In genomic region chr4:132312627-132313026, GRCm38 (mm10) we compare ENCODE assay signal across 25 mouse cellular contexts. TPM values are rescaled to one million over a fixed set of nuclear protein-coding genes. Genes with fewer than 3 reads are reported as not detected.
DNase-seq lines count a peak whose midpoint lies in the region; ATAC-seq and TF ChIP-seq lines count a peak whose summit lies in the region.
"Had no signal": no experiment of that assay in that cellular context is flagged by ENCODE, and none has a peak within 500 bp of the region (broad histone marks: within the 10 kb centered on the region; RNA-seq: fewer than 3 reads in every experiment).

No protein-coding gene starts in this region.

- H3K27ac ChIP-seq in liver, embryonic 12.5 days: peak overlapping the region; percentile 39; the same call in 1 of the 2 replicates
- H3K27ac ChIP-seq in liver, postnatal 0 days (ENCODE audit: low read depth): no peak overlapping the region
- no peak overlapping the region for H3K27ac ChIP-seq in CH12.LX (ENCODE audit: insufficient read depth, low read depth)
- no peak overlapping the region for H3K27ac ChIP-seq in MEL (ENCODE audit: control insufficient read depth, low read depth, low read length)
- H3K27ac ChIP-seq: embryonic facial prominence, embryonic 13.5 days; embryonic facial prominence, embryonic 15.5 days; forebrain, embryonic 13.5 days; forebrain, embryonic 15.5 days had no signal

- H3K4me2 ChIP-seq in liver, embryonic 12.5 days: no peak overlapping the region
- no peak overlapping the region for H3K4me2 ChIP-seq in liver, postnatal 0 days (ENCODE audit: low read depth, low read length)
- H3K4me2 ChIP-seq in CH12.LX (ENCODE audit: insufficient read depth, low read depth, poor library complexity, severe bottlenecking) (no peak overlapping the region), myocyte (ENCODE audit: low read depth) (no peak overlapping the region)
- H3K4me2 ChIP-seq: embryonic facial prominence, embryonic 13.5 days; embryonic facial prominence, embryonic 15.5 days; forebrain, embryonic 13.5 days; forebrain, embryonic 15.5 days had no signal

- in situ Hi-C loops in CH12.LX (cut with MboI; ENCODE audit: low pct_ligation_motif_present, low pct_unique_long_range_greater_than_20kb, low sequenced_read_pairs): loop anchor here (25.0 kb wide), 1 partner anchor 200 kb away; the partner anchor contains the start of gene Sesn2

- no peak for TF ChIP-seq EP300 in liver, postnatal 0 days (IDR thresholded peaks at IDR 0.05; ENCODE audit: low read depth)
- TF ChIP-seq EP300 in CH12.LX (IDR thresholded peaks at IDR 0.05; ENCODE audit: low read length) (no peak), MEL (IDR thresholded peaks at IDR 0.05; ENCODE audit: low read depth in 1 of 2, low read length in 2 of 2) (no peak)

- ATAC-seq in liver, embryonic 12.5 days: no peak
- ATAC-seq in liver, postnatal 0 days: no peak
- ATAC-seq: CD4-positive, CD25-positive, alpha-beta regulatory T cell, adult 4 months; forebrain, embryonic 13.5 days; forebrain, embryonic 15.5 days; forebrain, postnatal 0 days had no signal

- TF ChIP-seq POLR2A in CH12.LX (IDR thresholded peaks at IDR 0.05; ENCODE audit: low read depth, low read length) (no peak), MEL (IDR thresholded peaks at IDR 0.05; ENCODE audit: control insufficient read depth in 1 of 2, insufficient read depth in 1 of 2, low read depth in 1 of 2, low read length in 2 of 2, poor library complexity in 1 of 2) (no peak), myocyte (IDR thresholded peaks at IDR 0.05; ENCODE audit: insufficient read length, low read depth) (no peak)

- H3K79me2 ChIP-seq in CH12.LX (replicated peaks; ENCODE audit: control insufficient read depth, extremely low read depth, insufficient read depth, poor library complexity, severe bottlenecking): peaks cover 16% of the 10 kb centered on the region
- H3K79me2 ChIP-seq in MEL (ENCODE audit: control insufficient read depth, insufficient read depth, low read length, poor library complexity): peaks cover 18% of the 10 kb centered on the region
- peaks cover 19% of the 10 kb centered on the region for H3K79me2 ChIP-seq in myocyte (ENCODE audit: control insufficient read depth, insufficient read depth)

- H3K27me3 ChIP-seq in liver, embryonic 12.5 days (replicated peaks): no peaks in the 10 kb centered on the region
- no peaks in the 10 kb centered on the region for H3K27me3 ChIP-seq in liver, postnatal 0 days (ENCODE audit: insufficient read depth, low read length)
- H3K27me3 ChIP-seq in CH12.LX (replicated peaks) (no peaks in the 10 kb centered on the region), MEL (ENCODE audit: control insufficient read depth in 1 of 2, insufficient read depth in 2 of 2, low read length in 2 of 2) (no peaks in the 10 kb centered on the region), myocyte (ENCODE audit: control insufficient read depth, insufficient read depth, insufficient read length) (no peaks in the 10 kb centered on the region)
- H3K27me3 ChIP-seq: embryonic facial prominence, embryonic 13.5 days; embryonic facial prominence, embryonic 15.5 days; forebrain, embryonic 13.5 days; forebrain, embryonic 15.5 days had no signal

- 77% methylated on average over 5 of the region's 5 CpGs for WGBS in liver, embryonic 12.5 days (ENCODE audit: insufficient replicate concordance)
- WGBS in liver, postnatal 0 days (ENCODE audit: insufficient replicate concordance): 82% methylated on average over 5 of the region's 5 CpGs

- no peak overlapping the region for H3K9ac ChIP-seq in liver, embryonic 12.5 days
- H3K9ac ChIP-seq in liver, postnatal 0 days (replicated peaks): no peak overlapping the region
- H3K9ac ChIP-seq in CH12.LX (ENCODE audit: insufficient read depth, low read depth): no peak overlapping the region
- no peak overlapping the region for H3K9ac ChIP-seq in MEL (ENCODE audit: control insufficient read depth, low read depth, low read length, poor library complexity, severe bottlenecking)
- H3K9ac ChIP-seq: embryonic facial prominence, embryonic 13.5 days; embryonic facial prominence, embryonic 15.5 days; forebrain, embryonic 13.5 days; forebrain, embryonic 15.5 days; forebrain, postnatal 0 days had no signal

- TF ChIP-seq CTCF in liver, postnatal 0 days (IDR thresholded peaks at IDR 0.05; ENCODE audit: low read depth): no peak
- TF ChIP-seq CTCF in CH12.LX (conservative IDR thresholded peaks at IDR 0.05 in 1 of 2, IDR thresholded peaks at IDR 0.05 in 1 of 2; ENCODE audit: low read depth in 2 of 2, low read length in 2 of 2) (no peak), MEL (IDR thresholded peaks at IDR 0.05 in 2 of 3, conservative IDR thresholded peaks at IDR 0.05 in 1 of 3; ENCODE audit: control insufficient read depth in 1 of 3, insufficient read depth in 1 of 3, low read depth in 2 of 3, low read length in 3 of 3, poor library complexity in 1 of 3, severe bottlenecking in 1 of 3) (no peak)

- peaks cover 78% of the 10 kb centered on the region for H3K36me3 ChIP-seq in liver, embryonic 12.5 days
- H3K36me3 ChIP-seq in liver, postnatal 0 days (replicated peaks; ENCODE audit: insufficient read depth, low read length): peaks cover 38% of the 10 kb centered on the region
- H3K36me3 ChIP-seq in CH12.LX (replicated peaks in 1 of 2; ENCODE audit: control insufficient read depth in 1 of 2, insufficient read depth in 1 of 2, low read length in 1 of 2): peaks cover 43 to 70% of the 10 kb centered on the region in 2 experiments
- peaks cover 10 to 14% of the 10 kb centered on the region in 2 experiments for H3K36me3 ChIP-seq in MEL (ENCODE audit: control insufficient read depth in 1 of 2, insufficient read depth in 2 of 2, low read length in 2 of 2)
- H3K36me3 ChIP-seq in myocyte (ENCODE audit: control insufficient read depth, insufficient read depth): peaks cover 24% of the 10 kb centered on the region

- dilution Hi-C loops in CH12.LX (cut with MboI; ENCODE audit: extremely low pct_ligation_motif_present, extremely low pct_unique_long_range_greater_than_20kb, low sequenced_read_pairs): no loop called here

- H3K4me1 ChIP-seq in liver, embryonic 12.5 days: peaks cover 21% of the 10 kb centered on the region
- H3K4me1 ChIP-seq in liver, postnatal 0 days (ENCODE audit: insufficient read depth): peaks cover 9% of the 10 kb centered on the region
- H3K4me1 ChIP-seq in CH12.LX (ENCODE audit: control insufficient read depth in 1 of 2, insufficient read depth in 2 of 2) (peaks cover 0 to 8% of the 10 kb centered on the region in 2 experiments; a peak in 1 of 4 replicates), MEL (ENCODE audit: control insufficient read depth in 1 of 2, insufficient read depth in 2 of 2, low read length in 2 of 2) (0 out of 4 replicates have a peak, but pooled peaks cover 0 to 3% of the 10 kb centered on the region in 2 experiments)

- DNase-seq in liver, postnatal 0 days: no peak
- DNase-seq in CH12.LX (ENCODE audit: extremely low read depth) (no peak), MEL (ENCODE audit: low read depth, low spot score) (peak; percentile 53)
- no peak for DNase-seq in right cerebral cortex, postnatal 10 days (ENCODE audit: low spot score in 2 of 2)
- DNase-seq in cerebellum, postnatal 25 days: no peak
- DNase-seq: adrenal gland, adult 2 months; adrenal gland, postnatal 14 days; adrenal gland, postnatal 36 days; B cell, adult 2 months; cerebellum, adult 11-12 months; cerebellum, adult 2 months; cerebellum, adult 9-10 months; cerebellum, postnatal 10 days; cerebellum, postnatal 36 days; embryo, embryonic 11 days; forebrain, postnatal 0 days had no signal

- no peaks in the 10 kb centered on the region for H3K9me3 ChIP-seq in liver, embryonic 12.5 days (replicated peaks)
- no peaks in the 10 kb centered on the region for H3K9me3 ChIP-seq in liver, postnatal 0 days (ENCODE audit: low read length)
- H3K9me3 ChIP-seq in CH12.LX (replicated peaks; ENCODE audit: low read length) (no peaks in the 10 kb centered on the region), MEL (replicated peaks; ENCODE audit: insufficient read depth, low read length) (no peaks in the 10 kb centered on the region)
- H3K9me3 ChIP-seq: embryonic facial prominence, embryonic 13.5 days; embryonic facial prominence, embryonic 15.5 days; forebrain, embryonic 13.5 days; forebrain, embryonic 15.5 days; G1E had no signal

- no peak overlapping the region for H3ac ChIP-seq in myocyte (ENCODE audit: control insufficient read depth, insufficient read length)

- no peak overlapping the region for H3K4me3 ChIP-seq in liver, embryonic 12.5 days
- H3K4me3 ChIP-seq in liver, postnatal 0 days (ENCODE audit: low read depth, low read length): no peak overlapping the region
- H3K4me3 ChIP-seq in CH12.LX (replicated peaks in 1 of 3; ENCODE audit: low read depth in 2 of 3, low read length in 2 of 3, poor library complexity in 1 of 3) (no peak overlapping the region), MEL (ENCODE audit: control insufficient read depth in 1 of 2, insufficient read depth in 1 of 2, low read depth in 2 of 2, low read length in 2 of 2) (no peak overlapping the region), myocyte (no peak overlapping the region)
- H3K4me3 ChIP-seq: embryonic facial prominence, embryonic 13.5 days; embryonic facial prominence, embryonic 15.5 days; forebrain, embryonic 13.5 days; forebrain, embryonic 15.5 days had no signal

- TF ChIP-seq RAD21 in CH12.LX (IDR thresholded peaks at IDR 0.05; ENCODE audit: low read depth, low read length): no peak
- TF ChIP-seq RAD21 in MEL (IDR thresholded peaks at IDR 0.05; ENCODE audit: low read depth, low read length): no peak

RNA-seq across cellular contexts. Expression of gene Rab42, which starts 9.4 kb away (rescaled TPM):
- 0.61 and 1.0 TPM in 2 replicates for polyA plus RNA-seq in liver, embryonic 12.5 days (2016; fragmentation: Nextera tagmentation; extraction: Ambion mirVana)
- polyA plus RNA-seq in liver, postnatal 0 days (2015; fragmentation: Nextera tagmentation; extraction: Ambion mirVana): 0.30 and 0.73 TPM in 2 replicates
- 0.38 and 0.51 TPM in 2 replicates for total RNA-seq in CH12.LX (2012; rRNA removed)
- not detected in 2 replicates for total RNA-seq in CH12.LX (2014; rRNA removed)
- polyA plus RNA-seq in CH12.LX (2012; ENCODE audit: insufficient read length, low read depth): 0.31 TPM in 1 of 2 replicates, not detected in the other
- 0.52 and 0.85 TPM in 2 replicates for total RNA-seq in MEL (2012; rRNA removed)
- polyA plus RNA-seq in MEL (2012; ENCODE audit: insufficient read depth in 1 of 2, insufficient read length in 2 of 2, low read depth in 1 of 2, low replicate concordance in 2 of 2, missing spikeins in 1 of 2): under 1 TPM in 1 of 2 experiments, not detected in 1; 0.40 TPM
- polyA plus RNA-seq in myocyte (2012; fragmentation: generic; extraction: Trizol): 0.30 TPM
- total RNA-seq: common myeloid progenitor, adult 5-6 weeks; G1E had no signal

RNA-seq across cellular contexts. Expression of gene Trnau1ap, which starts 16.7 kb away (rescaled TPM):
- 48.2 and 50.8 TPM in 2 replicates for polyA plus RNA-seq in liver, embryonic 12.5 days (2016; fragmentation: Nextera tagmentation; extraction: Ambion mirVana)
- 30.4 and 33.8 TPM in 2 replicates for polyA plus RNA-seq in liver, postnatal 0 days (2015; fragmentation: Nextera tagmentation; extraction: Ambion mirVana)
- total RNA-seq in CH12.LX (2012; rRNA removed) (71.5 and 86.5 TPM in 2 replicates), CH12.LX (2014; rRNA removed) (70.6 and 80.5 TPM in 2 replicates), MEL (2012; rRNA removed) (110 and 117 TPM in 2 replicates)
- polyA plus RNA-seq in CH12.LX (2012; ENCODE audit: insufficient read length, low read depth) (60.7 and 64.4 TPM in 2 replicates), MEL (2012; ENCODE audit: insufficient read depth in 1 of 2, insufficient read length in 2 of 2, low read depth in 1 of 2, low replicate concordance in 2 of 2, missing spikeins in 1 of 2) (100 to 1,000 TPM in 1 of 2 experiments, not detected in 1; 102 TPM), myocyte (2012; fragmentation: generic; extraction: Trizol) (51.6 TPM)

RNA-seq across cellular contexts. Expression of gene Taf12, which starts 38.5 kb away (rescaled TPM):
- 61.7 and 61.8 TPM in 2 replicates for polyA plus RNA-seq in liver, embryonic 12.5 days (2016; fragmentation: Nextera tagmentation; extraction: Ambion mirVana)
- polyA plus RNA-seq in liver, postnatal 0 days (2015; fragmentation: Nextera tagmentation; extraction: Ambion mirVana): 27.8 and 28.2 TPM in 2 replicates
- 29.8 and 40.2 TPM in 2 replicates for total RNA-seq in CH12.LX (2012; rRNA removed)
- total RNA-seq in CH12.LX (2014; rRNA removed): 74.7 and 86.1 TPM in 2 replicates
- 47.8 and 53.5 TPM in 2 replicates for polyA plus RNA-seq in CH12.LX (2012; ENCODE audit: insufficient read length, low read depth)
- 56.7 and 62.6 TPM in 2 replicates for total RNA-seq in MEL (2012; rRNA removed)
- 10 to 100 TPM in 1 of 2 experiments, not detected in 1; 76.4 TPM for polyA plus RNA-seq in MEL (2012; ENCODE audit: insufficient read depth in 1 of 2, insufficient read length in 2 of 2, low read depth in 1 of 2, low replicate concordance in 2 of 2, missing spikeins in 1 of 2)
- 26.6 TPM for polyA plus RNA-seq in myocyte (2012; fragmentation: generic; extraction: Trizol)

RNA-seq across cellular contexts. Expression of gene Rcc1, which starts 40.8 kb away (rescaled TPM):
- 91.9 and 102 TPM in 2 replicates for polyA plus RNA-seq in liver, embryonic 12.5 days (2016; fragmentation: Nextera tagmentation; extraction: Ambion mirVana)
- 21.3 and 25.6 TPM in 2 replicates for polyA plus RNA-seq in liver, postnatal 0 days (2015; fragmentation: Nextera tagmentation; extraction: Ambion mirVana)
- total RNA-seq in CH12.LX (2012; rRNA removed): 93.6 and 126 TPM in 2 replicates
- total RNA-seq in CH12.LX (2014; rRNA removed): 148 and 150 TPM in 2 replicates
- 149 and 170 TPM in 2 replicates for polyA plus RNA-seq in CH12.LX (2012; ENCODE audit: insufficient read length, low read depth)
- total RNA-seq in MEL (2012; rRNA removed): 137 and 147 TPM in 2 replicates
- polyA plus RNA-seq in MEL (2012; ENCODE audit: insufficient read depth in 1 of 2, insufficient read length in 2 of 2, low read depth in 1 of 2, low replicate concordance in 2 of 2, missing spikeins in 1 of 2): 100 to 1,000 TPM in 1 of 2 experiments, 10 to 100 TPM in 1; 83.6 to 186 TPM
- polyA plus RNA-seq in myocyte (2012; fragmentation: generic; extraction: Trizol): 33.2 TPM

RNA-seq across cellular contexts. Expression of gene Gmeb1, which starts 51.2 kb away (rescaled TPM):
- 19.1 and 19.5 TPM in 2 replicates for polyA plus RNA-seq in liver, embryonic 12.5 days (2016; fragmentation: Nextera tagmentation; extraction: Ambion mirVana)
- 6.9 and 8.9 TPM in 2 replicates for polyA plus RNA-seq in liver, postnatal 0 days (2015; fragmentation: Nextera tagmentation; extraction: Ambion mirVana)
- total RNA-seq in CH12.LX (2012; rRNA removed) (8.8 and 9.0 TPM in 2 replicates), CH12.LX (2014; rRNA removed) (7.9 and 8.2 TPM in 2 replicates), MEL (2012; rRNA removed) (9.9 and 12.0 TPM in 2 replicates)
- polyA plus RNA-seq in CH12.LX (2012; ENCODE audit: insufficient read length, low read depth) (18.0 and 19.3 TPM in 2 replicates), MEL (2012; ENCODE audit: insufficient read depth in 1 of 2, insufficient read length in 2 of 2, low read depth in 1 of 2, low replicate concordance in 2 of 2, missing spikeins in 1 of 2) (10 to 100 TPM in 1 of 2 experiments, not detected in 1; 29.6 TPM), myocyte (2012; fragmentation: generic; extraction: Trizol) (11.7 TPM)
